Mouse (Mus musculus): ENCODE measurements around the gene Timm8a1.
"Not testable (repeated sequence)": the region's sequence is repeated elsewhere in the genome, so short reads cannot be mapped to it uniquely, and the experiment has no call there.

Gene Timm8a1

DNA sequence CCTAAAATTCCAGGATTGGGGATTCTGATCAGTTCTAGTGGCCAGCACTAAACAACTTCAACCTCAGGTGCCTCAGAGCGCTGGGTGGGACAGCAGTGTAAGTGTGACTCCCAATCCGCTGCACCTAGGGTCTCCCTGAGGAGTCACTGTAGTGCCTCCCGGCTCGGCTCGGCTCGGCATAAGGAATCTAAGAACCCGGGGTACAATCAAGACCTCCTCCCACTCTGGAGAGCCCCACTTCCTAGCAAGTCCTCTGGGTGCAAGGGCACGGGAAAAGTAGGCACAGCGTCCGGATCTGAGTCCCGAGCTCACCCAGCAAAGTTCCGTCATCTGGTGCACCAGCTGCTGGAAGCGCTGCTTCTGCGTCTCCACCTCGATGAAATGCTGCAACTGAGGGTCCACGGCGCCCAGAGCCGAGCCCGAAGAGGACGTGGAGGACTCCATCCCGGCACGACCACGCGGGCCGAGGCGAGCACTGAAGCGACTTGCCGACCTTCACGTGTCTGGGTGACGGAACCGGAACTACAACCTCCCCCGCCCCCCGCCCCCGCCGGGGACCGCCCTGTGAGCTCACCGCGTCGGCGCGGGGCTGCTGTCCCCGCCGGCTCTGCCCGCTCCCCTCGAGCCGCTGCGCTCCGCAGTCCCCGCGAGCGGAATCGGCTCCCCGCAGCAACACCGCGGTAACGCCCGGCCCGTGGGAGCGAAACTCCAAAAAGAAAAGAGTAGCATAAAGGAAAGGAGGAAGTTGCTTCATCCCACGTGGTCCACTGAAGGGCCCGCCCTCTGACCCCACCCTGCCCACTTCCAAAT lies at the start of gene Timm8a1:
Gene Timm8a1 (minus strand): TSS at position 721 of the 810 bp plus-strand sequence.
- DNase-seq (ENCODE audit: extremely low read depth, low read depth, low spot score): no peak

GRCm38 (mm10) chrX:134589836-134590235 lies 48.2 kb upstream of the Timm8a1 start:
- no peak for DNase-seq (ENCODE audit: extremely low read depth, low read depth, low spot score)

- no peak for DNase-seq (ENCODE audit: extremely low read depth, low read depth, low spot score)
These were observed 47.3 kb upstream of the Timm8a1 start for GRCm38 (mm10) chrX:134588997-134589396.

GRCm38 (mm10) chrX:134588261-134588660 lies 46.6 kb upstream of the Timm8a1 start:
- no peak for DNase-seq (ENCODE audit: extremely low read depth, low read depth, low spot score)

DNA sequence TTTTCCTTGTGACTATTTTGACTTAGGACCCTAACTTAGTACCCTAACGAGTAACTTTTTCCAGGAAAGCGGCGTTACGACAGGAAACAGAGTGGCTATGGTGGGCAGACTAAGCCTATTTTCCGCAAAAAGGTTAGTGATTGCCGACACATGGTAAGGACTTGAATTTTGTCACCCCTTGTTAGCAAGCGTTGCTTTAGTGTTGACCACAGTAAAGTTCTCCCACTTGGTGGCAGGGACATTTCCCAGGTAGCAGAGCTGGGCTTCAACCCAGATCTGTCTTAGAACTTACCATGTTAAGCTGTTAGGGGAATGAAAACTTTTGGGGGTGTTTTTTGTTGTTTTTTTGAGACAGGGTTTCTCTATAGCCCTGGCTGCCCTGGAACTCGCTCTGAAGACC lies 44.8 kb upstream of the Timm8a1 start:
- no peak for DNase-seq (ENCODE audit: extremely low read depth, low read depth, low spot score)

DNA sequence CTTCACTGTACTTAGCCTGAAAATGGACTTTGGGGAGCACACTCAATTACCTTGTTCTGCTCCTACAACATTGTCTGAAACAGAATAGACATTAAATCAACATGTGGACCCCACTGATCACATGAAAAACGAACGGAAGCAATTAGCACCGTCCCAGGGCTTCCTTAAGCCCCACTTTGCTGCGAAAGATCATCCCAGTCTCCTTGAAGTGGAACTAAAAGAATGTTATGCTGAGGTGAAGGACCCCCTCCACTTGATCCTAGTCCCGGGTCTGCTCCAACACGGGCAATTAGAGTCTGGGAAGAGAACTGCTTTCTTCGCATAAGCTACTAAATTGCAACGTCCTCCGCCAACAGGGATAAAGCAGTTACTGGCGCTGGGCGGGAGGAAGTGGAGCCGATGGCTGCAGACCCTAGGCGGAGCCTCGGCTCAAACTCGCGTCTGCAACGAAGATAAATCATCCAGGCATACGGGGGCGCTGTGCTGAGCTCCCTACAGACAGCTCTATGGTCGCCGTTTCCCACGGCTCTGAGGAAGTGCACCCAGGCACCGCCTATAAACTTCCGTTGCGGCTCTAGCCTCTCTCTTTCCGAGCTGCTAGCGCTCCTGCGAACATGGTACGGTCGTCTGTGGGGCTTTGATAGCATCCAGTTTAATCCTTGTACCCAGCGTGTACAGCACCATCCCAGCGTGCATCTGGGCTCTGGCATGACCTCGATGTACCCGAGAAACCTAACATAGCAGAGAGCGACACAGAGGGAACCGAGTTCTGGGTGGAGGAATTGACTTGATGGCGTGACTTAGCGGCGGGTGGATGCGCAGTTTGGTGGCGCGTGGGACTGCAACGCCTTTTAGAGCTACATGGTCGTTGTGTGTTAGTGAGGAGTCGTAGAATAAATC lies 43.7 kb upstream of the Timm8a1 start, which contains the start of gene Rpl36a:
Gene Rpl36a (plus strand): TSS at position 552 of the 900 bp plus-strand sequence.
- peak; percentile 34 for DNase-seq (ENCODE audit: extremely low read depth, low read depth, low spot score)

- DNase-seq (ENCODE audit: extremely low read depth, low read depth, low spot score): no peak
These were observed 41.4 kb upstream of the Timm8a1 start, which contains the start of gene Btk for GRCm38 (mm10) chrX:134582888-134583669. TSS of gene Btk (minus strand) at chrX:134583570.

- DNase-seq (ENCODE audit: extremely low read depth, low read depth, low spot score): no peak
These were observed 40.6 kb upstream of the Timm8a1 start for GRCm38 (mm10) chrX:134582270-134582669.

GRCm38 (mm10) chrX:134580528-134581305 lies 39.1 kb upstream of the Timm8a1 start:
- no peak for DNase-seq (ENCODE audit: extremely low read depth, low read depth, low spot score)

- DNase-seq (ENCODE audit: extremely low read depth, low read depth, low spot score): no peak
These were observed 36.2 kb upstream of the Timm8a1 start for GRCm38 (mm10) chrX:134577896-134578295.

DNA sequence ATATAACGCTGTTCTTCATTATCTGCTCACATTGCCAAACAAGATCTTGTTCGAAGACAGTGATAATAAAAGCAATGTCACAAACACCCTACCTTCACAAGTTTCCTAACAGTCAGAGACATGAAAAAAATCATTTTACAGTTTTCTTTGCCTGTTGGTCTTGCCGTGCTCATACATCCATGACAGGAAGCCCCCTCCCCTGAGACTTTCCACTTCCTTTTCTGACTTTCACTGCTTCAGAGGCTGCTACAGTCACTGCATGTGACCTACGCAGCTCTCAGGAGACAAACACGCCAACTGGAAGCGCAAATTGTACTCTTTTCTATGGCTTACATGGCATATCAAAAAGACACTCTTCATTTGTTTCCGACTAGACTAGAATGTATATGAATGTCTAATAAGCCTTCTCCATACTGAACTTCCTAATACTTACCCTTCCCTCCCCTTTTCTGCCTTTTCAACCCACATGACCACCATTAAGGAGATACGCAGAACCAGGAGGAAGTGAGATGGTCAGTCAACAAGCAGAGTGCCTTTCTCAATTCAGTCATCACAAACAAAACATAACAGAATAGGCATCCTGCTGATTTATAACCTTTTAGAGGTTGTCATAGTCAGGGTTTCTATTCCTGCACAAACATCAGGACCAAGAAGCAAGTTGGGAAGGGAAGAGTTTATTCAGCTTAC lies 25.0 kb upstream of the Timm8a1 start:
- DNase-seq (ENCODE audit: extremely low read depth, low read depth, low spot score): no peak

- no peak for DNase-seq (ENCODE audit: extremely low read depth, low read depth, low spot score)
These were observed 22.7 kb upstream of the Timm8a1 start for GRCm38 (mm10) chrX:134564326-134564725.

DNA sequence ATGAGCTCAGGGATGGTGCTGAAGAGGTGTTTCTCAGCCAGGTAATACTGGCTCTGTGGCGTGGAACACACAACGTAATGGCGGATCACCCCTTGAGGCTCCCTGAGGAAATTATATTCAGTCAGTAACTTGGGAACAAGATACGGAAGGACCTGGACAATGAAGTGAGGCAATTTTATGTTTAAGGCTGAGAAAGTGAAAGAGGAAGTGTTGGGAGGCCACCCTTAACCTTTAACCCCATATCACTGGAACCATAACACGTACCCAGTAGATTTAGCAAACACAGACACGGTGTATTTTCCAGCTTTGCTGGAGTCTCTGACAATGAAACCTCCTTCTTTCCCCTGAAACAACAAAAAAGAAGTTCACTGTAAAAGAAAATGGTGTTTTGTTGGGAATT lies 12.8 kb upstream of the Timm8a1 start:
- no peak for DNase-seq (ENCODE audit: extremely low read depth, low read depth, low spot score)

DNA sequence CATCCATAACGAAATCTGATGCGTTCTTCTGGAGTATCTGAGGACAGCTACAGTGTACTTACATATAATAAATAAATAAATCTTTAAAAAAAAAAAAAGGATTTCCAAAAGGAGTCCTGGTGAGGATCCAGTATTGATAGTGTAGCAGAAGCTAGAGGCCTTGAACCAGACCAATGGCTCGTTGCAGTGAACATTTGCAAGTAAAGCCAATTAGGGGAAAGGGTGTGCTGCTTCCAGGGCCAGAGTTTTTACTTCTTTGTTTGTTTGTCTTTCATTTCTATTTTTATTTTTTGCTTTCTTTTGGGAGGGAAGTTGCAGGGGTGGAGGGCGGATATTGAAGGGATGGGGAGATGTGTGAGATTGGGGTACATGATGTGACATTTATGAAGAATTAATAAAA lies 11.7 kb upstream of the Timm8a1 start:
- no peak for DNase-seq (ENCODE audit: extremely low read depth, low read depth, low spot score)

- no peak for DNase-seq (ENCODE audit: extremely low read depth, low read depth, low spot score)
These were observed 9.2 kb upstream of the Timm8a1 start for GRCm38 (mm10) chrX:134550903-134551302.

DNA sequence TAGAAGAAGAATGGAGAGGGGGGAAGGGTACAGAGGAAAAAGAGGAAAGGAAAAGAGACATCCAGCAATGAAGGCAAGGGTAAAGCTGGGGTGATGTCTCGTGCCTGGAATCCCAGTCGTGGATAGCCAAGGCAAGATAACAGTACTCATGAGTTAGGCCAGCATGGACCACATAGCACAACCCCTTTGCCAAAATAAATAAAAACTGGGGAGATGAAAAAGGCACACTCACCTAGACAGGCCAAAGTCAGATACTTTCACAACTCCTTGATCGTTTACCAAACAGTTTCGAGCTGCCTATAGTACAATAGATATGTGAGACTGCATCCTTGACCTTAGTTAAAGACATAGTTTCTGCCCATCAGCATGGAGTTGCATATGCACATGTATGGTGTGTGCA lies 5.7 kb upstream of the Timm8a1 start:
- no peak for DNase-seq (ENCODE audit: extremely low read depth, low read depth, low spot score)

- DNase-seq (ENCODE audit: extremely low read depth, low read depth, low spot score): no peak
These were observed 267 bp upstream of the Timm8a1 start for GRCm38 (mm10) chrX:134541955-134542308.

DNA sequence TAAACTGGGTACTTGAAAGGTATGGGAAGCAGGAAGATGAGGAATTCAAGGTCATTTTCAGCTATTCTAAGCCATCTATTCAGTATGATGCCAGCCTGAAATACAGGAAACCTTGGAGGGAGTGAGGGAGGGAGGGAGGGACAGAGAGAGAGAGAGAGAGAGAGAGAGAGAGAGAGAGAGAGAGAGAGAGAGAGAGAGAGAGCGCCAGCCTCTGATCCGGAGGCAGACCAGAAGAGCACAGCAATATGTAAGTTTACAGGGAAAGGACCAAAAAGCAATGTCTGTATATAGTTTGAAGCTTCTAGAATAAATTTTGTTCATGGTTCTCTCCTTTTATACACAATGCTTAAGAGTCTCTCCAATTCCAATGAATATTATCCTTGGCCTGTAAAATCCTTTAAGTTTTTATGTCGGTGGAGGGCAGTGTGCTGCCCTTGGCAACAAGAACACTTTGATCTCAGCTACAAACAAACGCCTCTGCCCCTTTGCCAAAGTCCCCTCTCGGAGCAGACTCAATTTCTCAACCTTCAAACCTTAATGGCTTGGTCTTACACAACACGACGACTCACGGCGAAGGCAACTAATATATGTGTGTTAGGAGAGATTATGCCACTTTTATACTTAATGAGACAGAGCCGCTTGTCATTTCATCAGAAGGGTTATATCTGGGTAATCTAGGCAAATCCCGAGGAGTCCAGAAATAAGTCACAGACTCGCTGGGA lies 1.1 kb downstream of the Timm8a1 start:
- DNase-seq (ENCODE audit: extremely low read depth, low read depth, low spot score): peak; percentile 28

GRCm38 (mm10) chrX:134539795-134540194 lies 1.9 kb downstream of the Timm8a1 start:
- DNase-seq (ENCODE audit: extremely low read depth, low read depth, low spot score): not testable (repeated sequence)

All from fat pad, adult 2 months (tissue).